Mouse (Mus musculus): ENCODE data around the gene Mcmbp. TPM values are rescaled to one million over a fixed set of nuclear protein-coding genes. Genes with fewer than 3 reads are reported as not detected.
"Not testable (repeated sequence)": the region's sequence is repeated elsewhere in the genome, so short reads cannot be mapped to it uniquely, and the experiment has no call there.

Mcmbp gene
- polyA plus RNA-seq, 1 experiment from 2014 or later: 61.7 TPM

GRCm38 (mm10) chr7:128731585-128731984, 8.7 kb downstream of the Mcmbp start:
- no peak for ATAC-seq (ENCODE audit: low FRiP score, low TSS enrichment)
- no peak for DNase-seq
- H3K27ac ChIP-seq (replicated peaks; ENCODE audit: low read depth, low read length): no peak overlapping the region

GRCm38 (mm10) chr7:128728738-128729137, 11.6 kb downstream of the Mcmbp start:
- H3K9me3 ChIP-seq (ENCODE audit: control insufficient read depth, low read length): no peaks in the 10 kb centered on the region
- ATAC-seq (ENCODE audit: low FRiP score, low TSS enrichment): no peak
- H3K27me3 ChIP-seq (ENCODE audit: control insufficient read depth, insufficient read depth, low read length): no peaks in the 10 kb centered on the region
- H3K27ac ChIP-seq (replicated peaks; ENCODE audit: low read depth, low read length): no peak overlapping the region
- no peaks in the 10 kb centered on the region for H3K4me1 ChIP-seq (ENCODE audit: control insufficient read depth, insufficient read depth, low read length)
- H3K4me3 ChIP-seq (replicated peaks; ENCODE audit: low read depth, low read length): no peak overlapping the region
- 92% methylated on average over 10 of the region's 10 CpGs for WGBS
- DNase-seq: no peak
- no peak overlapping the region for H3K9ac ChIP-seq (replicated peaks; ENCODE audit: low read length)
- no peak overlapping the region for H3K4me2 ChIP-seq (ENCODE audit: low read length)
- H3K36me3 ChIP-seq (ENCODE audit: control insufficient read depth, insufficient read depth, low read length): peaks cover 7% of the 10 kb centered on the region; the same call in 1 of the 2 replicates

More at GRCm38 (mm10) chr7:128731585-128731984, 8.7 kb downstream of the Mcmbp start:
- 76% methylated on average over 2 of the region's 2 CpGs for WGBS
- no peak overlapping the region for H3K9ac ChIP-seq (replicated peaks; ENCODE audit: low read length)
- H3K4me2 ChIP-seq (ENCODE audit: low read length): no peak overlapping the region
- no peaks in the 10 kb centered on the region for H3K27me3 ChIP-seq (ENCODE audit: control insufficient read depth, insufficient read depth, low read length)
- H3K9me3 ChIP-seq (ENCODE audit: control insufficient read depth, low read length): no peaks in the 10 kb centered on the region
- no peaks in the 10 kb centered on the region for H3K4me1 ChIP-seq (ENCODE audit: control insufficient read depth, insufficient read depth, low read length)
- no peaks in the 10 kb centered on the region for H3K36me3 ChIP-seq (ENCODE audit: control insufficient read depth, insufficient read depth, low read length)
- no peak overlapping the region for H3K4me3 ChIP-seq (replicated peaks; ENCODE audit: low read depth, low read length)

- ATAC-seq (ENCODE audit: low FRiP score, low TSS enrichment) (no peak), DNase-seq (no peak)
- no peaks in the 10 kb centered on the region for H3K4me1 ChIP-seq (ENCODE audit: control insufficient read depth, insufficient read depth, low read length)
- H3K9me3 ChIP-seq (ENCODE audit: control insufficient read depth, low read length): no peaks in the 10 kb centered on the region
- no peak overlapping the region for H3K4me3 ChIP-seq (replicated peaks; ENCODE audit: low read depth, low read length)
- H3K27me3 ChIP-seq (ENCODE audit: control insufficient read depth, insufficient read depth, low read length): no peaks in the 10 kb centered on the region
- H3K9ac ChIP-seq (replicated peaks; ENCODE audit: low read length): no peak overlapping the region
- peaks cover 13% of the 10 kb centered on the region for H3K36me3 ChIP-seq (ENCODE audit: control insufficient read depth, insufficient read depth, low read length)
- H3K4me2 ChIP-seq (ENCODE audit: low read length): no peak overlapping the region
- H3K27ac ChIP-seq (replicated peaks; ENCODE audit: low read depth, low read length): no peak overlapping the region
- 29% methylated on average over 5 of the region's 5 CpGs for WGBS
Measured at GRCm38 (mm10) chr7:128727701-128728100, 12.6 kb downstream of the Mcmbp start.

GRCm38 (mm10) chr7:128726999-128727398, 13.3 kb downstream of the Mcmbp start:
- Histone ChIP-seq H3K4me1 (ENCODE audit: control insufficient read depth, insufficient read depth, low read length) (no peaks in the 10 kb centered on the region), H3K4me3 (replicated peaks; ENCODE audit: low read depth, low read length) (no peak overlapping the region), H3K4me2 (ENCODE audit: low read length) (no peak overlapping the region), H3K27me3 (ENCODE audit: control insufficient read depth, insufficient read depth, low read length) (no peaks in the 10 kb centered on the region), H3K9ac (replicated peaks; ENCODE audit: low read length) (no peak overlapping the region), H3K27ac (replicated peaks; ENCODE audit: low read depth, low read length) (no peak overlapping the region), H3K36me3 (ENCODE audit: control insufficient read depth, insufficient read depth, low read length) (peaks cover 20% of the 10 kb centered on the region), H3K9me3 (ENCODE audit: control insufficient read depth, low read length) (no peaks in the 10 kb centered on the region)
- 37% methylated on average over 10 of the region's 10 CpGs for WGBS
- ATAC-seq (ENCODE audit: low FRiP score, low TSS enrichment): no peak
- DNase-seq: no peak

GRCm38 (mm10) chr7:128725189-128725588, 15.1 kb downstream of the Mcmbp start:
- no peak for ATAC-seq (ENCODE audit: low FRiP score, low TSS enrichment)
- Histone ChIP-seq H3K4me2 (ENCODE audit: low read length) (no peak overlapping the region), H3K36me3 (ENCODE audit: control insufficient read depth, insufficient read depth, low read length) (peaks cover 29% of the 10 kb centered on the region), H3K4me1 (ENCODE audit: control insufficient read depth, insufficient read depth, low read length) (no peaks in the 10 kb centered on the region), H3K9ac (replicated peaks; ENCODE audit: low read length) (no peak overlapping the region), H3K9me3 (ENCODE audit: control insufficient read depth, low read length) (no peaks in the 10 kb centered on the region), H3K27ac (replicated peaks; ENCODE audit: low read depth, low read length) (no peak overlapping the region), H3K4me3 (replicated peaks; ENCODE audit: low read depth, low read length) (no peak overlapping the region), H3K27me3 (ENCODE audit: control insufficient read depth, insufficient read depth, low read length) (no peaks in the 10 kb centered on the region)
- 85% methylated on average over 9 of the region's 9 CpGs for WGBS
- DNase-seq: no peak

GRCm38 (mm10) chr7:128724761-128725160, 15.5 kb downstream of the Mcmbp start:
- H3K27ac ChIP-seq (replicated peaks; ENCODE audit: low read depth, low read length): no peak overlapping the region
- peak; percentile 60; the same call in 1 of the 2 replicates for ATAC-seq (ENCODE audit: low FRiP score, low TSS enrichment)
- 44% methylated on average over 4 of the region's 4 CpGs for WGBS

GRCm38 (mm10) chr7:128717991-128718390, 22.3 kb downstream of the Mcmbp start:
- Histone ChIP-seq H3K27me3 (ENCODE audit: control insufficient read depth, insufficient read depth, low read length) (no peaks in the 10 kb centered on the region), H3K4me2 (ENCODE audit: low read length) (no peak overlapping the region), H3K9ac (replicated peaks; ENCODE audit: low read length) (no peak overlapping the region), H3K36me3 (ENCODE audit: control insufficient read depth, insufficient read depth, low read length) (peaks cover 83% of the 10 kb centered on the region), H3K27ac (replicated peaks; ENCODE audit: low read depth, low read length) (no peak overlapping the region), H3K4me1 (ENCODE audit: control insufficient read depth, insufficient read depth, low read length) (no peaks in the 10 kb centered on the region), H3K9me3 (ENCODE audit: control insufficient read depth, low read length) (no peaks in the 10 kb centered on the region), H3K4me3 (replicated peaks; ENCODE audit: low read depth, low read length) (no peak overlapping the region)
- WGBS: 76% methylated on average over 4 of the region's 4 CpGs
- DNase-seq (no peak), ATAC-seq (ENCODE audit: low FRiP score, low TSS enrichment) (no peak)

More at GRCm38 (mm10) chr7:128724761-128725160, 15.5 kb downstream of the Mcmbp start:
- peaks cover 32% of the 10 kb centered on the region for H3K36me3 ChIP-seq (ENCODE audit: control insufficient read depth, insufficient read depth, low read length)
- peak; percentile 85 for DNase-seq
- H3K4me2 ChIP-seq (ENCODE audit: low read length): no peak overlapping the region
- no peaks in the 10 kb centered on the region for H3K27me3 ChIP-seq (ENCODE audit: control insufficient read depth, insufficient read depth, low read length)
- no peak overlapping the region for H3K9ac ChIP-seq (replicated peaks; ENCODE audit: low read length)
- no peaks in the 10 kb centered on the region for H3K9me3 ChIP-seq (ENCODE audit: control insufficient read depth, low read length)
- no peak overlapping the region for H3K4me3 ChIP-seq (replicated peaks; ENCODE audit: low read depth, low read length)
- no peaks in the 10 kb centered on the region for H3K4me1 ChIP-seq (ENCODE audit: control insufficient read depth, insufficient read depth, low read length)

GRCm38 (mm10) chr7:128705735-128706134, 34.6 kb downstream of the Mcmbp start:
- Histone ChIP-seq H3K9me3 (ENCODE audit: control insufficient read depth, low read length) (no peaks in the 10 kb centered on the region), H3K4me2 (ENCODE audit: low read length) (no peak overlapping the region), H3K27me3 (ENCODE audit: control insufficient read depth, insufficient read depth, low read length) (no peaks in the 10 kb centered on the region), H3K36me3 (ENCODE audit: control insufficient read depth, insufficient read depth, low read length) (peaks cover 95% of the 10 kb centered on the region), H3K27ac (replicated peaks; ENCODE audit: low read depth, low read length) (no peak overlapping the region), H3K4me1 (ENCODE audit: control insufficient read depth, insufficient read depth, low read length) (no peaks in the 10 kb centered on the region), H3K4me3 (replicated peaks; ENCODE audit: low read depth, low read length) (no peak overlapping the region), H3K9ac (replicated peaks; ENCODE audit: low read length) (no peak overlapping the region)
- WGBS: 24% methylated on average over 4 of the region's 4 CpGs
- DNase-seq: peak; percentile 86
- no peak for ATAC-seq (ENCODE audit: low FRiP score, low TSS enrichment)

GRCm38 (mm10) chr7:128699959-128700358, 40.3 kb downstream of the Mcmbp start:
- WGBS: 92% methylated on average over 6 of the region's 6 CpGs
- H3K4me3 ChIP-seq (replicated peaks; ENCODE audit: low read depth, low read length); H3K9me3 ChIP-seq (ENCODE audit: control insufficient read depth, low read length); H3K27me3 ChIP-seq (ENCODE audit: control insufficient read depth, insufficient read depth, low read length); H3K4me2 ChIP-seq (ENCODE audit: low read length); H3K27ac ChIP-seq (replicated peaks; ENCODE audit: low read depth, low read length); H3K4me1 ChIP-seq (ENCODE audit: control insufficient read depth, insufficient read depth, low read length); DNase-seq; ATAC-seq (ENCODE audit: low FRiP score, low TSS enrichment); H3K9ac ChIP-seq (replicated peaks; ENCODE audit: low read length): not testable (repeated sequence)
- peaks cover 89% of the 10 kb centered on the region for H3K36me3 ChIP-seq (ENCODE audit: control insufficient read depth, insufficient read depth, low read length)

Data from midbrain, embryonic 14.5 days (tissue).